Mouse (Mus musculus): ENCODE results near the gene Tvp23a.

DNA sequence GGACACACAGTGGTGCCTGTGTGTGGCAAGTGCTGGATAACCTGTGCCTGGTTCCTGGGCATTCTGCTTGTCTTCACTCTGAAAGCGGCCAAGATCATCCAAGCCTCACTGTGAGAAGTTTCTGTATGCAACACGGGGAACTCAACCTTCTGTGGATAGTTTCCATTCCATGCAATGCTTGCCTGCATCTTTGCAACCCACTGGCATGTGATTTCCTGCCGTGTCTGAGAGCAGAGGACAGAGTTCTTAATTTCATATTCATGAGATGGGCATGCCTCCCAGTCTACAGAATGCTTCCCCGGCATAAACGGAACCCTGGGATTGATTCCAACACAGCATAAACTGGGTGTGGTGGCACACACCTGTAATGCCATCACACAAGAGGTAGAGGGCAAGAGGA, 9.1 kb downstream of the Tvp23a start:
- TF ChIP-seq CTCF (IDR thresholded peaks at IDR 0.05; ENCODE audit: low read depth, low read length): no peak
- TF ChIP-seq POLR2A (IDR thresholded peaks at IDR 0.05; ENCODE audit: extremely low read depth, insufficient read depth, low read length): no peak
